Mouse (Mus musculus) stomach, postnatal 0 days (tissue): Measurements from ENCODE around the gene Polr3b. TPM values are rescaled to one million over a fixed set of nuclear protein-coding genes. Genes with fewer than 3 reads are reported as not detected.

ENCODE experiments used
- ATAC-seq: fragments of 200-750 bp; cut with Nextera tagmentation; 2 replicates; pipeline ENCODE4 v1.8.0; 2017; ENCODE audit not compliant: low FRiP score, low TSS enrichment
- DNase-seq: peaks from one replicate; pipeline ENCODE4 v3.0.0-alpha.2; 2016; ENCODE audit warnings: low spot score
- H3K27ac ChIP-seq: fragments of 300-500 bp; sonication (generic); replicated peaks from 2 replicates; pipeline ENCODE4 v1.5.1; 2014; ENCODE audit warnings: mild to moderate bottlenecking, control low read depth
- H3K27me3 ChIP-seq: fragments of 300-500 bp; sonication (generic); 2 replicates; pipeline ENCODE4 v1.6.1; 2014; ENCODE audit warnings: low read length; ENCODE audit not compliant: control insufficient read depth, insufficient read depth
- H3K36me3 ChIP-seq: fragments of 300-500 bp; sonication (generic); 2 replicates; pipeline ENCODE4 v1.6.1; 2014; ENCODE audit warnings: low read length, mixed read lengths; ENCODE audit not compliant: control insufficient read depth, insufficient read depth
- H3K4me1 ChIP-seq: fragments of 300-500 bp; sonication (generic); replicated peaks from 2 replicates; pipeline ENCODE4 v1.6.1; 2014; ENCODE audit warnings: antibody characterized with exemption; ENCODE audit not compliant: control insufficient read depth, insufficient read depth
- H3K4me2 ChIP-seq: fragments of 300-500 bp; sonication (generic); replicated peaks from 2 replicates; pipeline ENCODE4 v1.6.1; 2014; ENCODE audit warnings: low read depth, mild to moderate bottlenecking, control low read depth, moderate library complexity
- H3K4me3 ChIP-seq: fragments of 300-500 bp; sonication (generic); 2 replicates; pipeline ENCODE4 v1.5.1; 2014; ENCODE audit warnings: low read depth, low read length, control low read depth
- H3K9ac ChIP-seq: fragments of 300-500 bp; sonication (generic); 2 replicates; pipeline ENCODE4 v1.6.1; 2014; ENCODE audit warnings: mild to moderate bottlenecking, low read length, control low read depth, mixed read lengths
- H3K9me3 ChIP-seq: fragments of 300-500 bp; sonication (generic); 2 replicates; pipeline ENCODE4 v1.6.1; 2016; ENCODE audit warnings: low read length; ENCODE audit not compliant: control insufficient read depth
- CTCF ChIP-seq: IDR thresholded peaks from 2 replicates; pipeline ENCODE4 v1.5.1; 2016; ENCODE audit warnings: antibody characterized with exemption, low read depth, mild to moderate bottlenecking, moderate library complexity
- EP300 ChIP-seq: optimal IDR thresholded peaks from 2 replicates; pipeline ENCODE3; 2016; ENCODE audit warnings: antibody characterized with exemption
- WGBS: fragments of 180-500 bp; shearing (Covaris S2); extraction: QIAGEN DNeasy Blood & Tissue Kit; methylation state at CpG from one replicate; pipeline ENCODE4 v1.1.7; 2014; 5-methylcytosine and 5-hydroxymethylcytosine counted together
- polyA plus RNA-seq: library from polyadenylated mRNA; unstranded; fragments of >200 nt; fragmentation: Nextera tagmentation; extraction: Ambion mirVana; gene quantifications from 2 replicates; pipeline ENCODE4 v1.2.1, GENCODE M21; 2015

Polr3b gene
- polyA plus RNA-seq, 1 experiment from 2014 or later, result 4.9 TPM

DNA sequence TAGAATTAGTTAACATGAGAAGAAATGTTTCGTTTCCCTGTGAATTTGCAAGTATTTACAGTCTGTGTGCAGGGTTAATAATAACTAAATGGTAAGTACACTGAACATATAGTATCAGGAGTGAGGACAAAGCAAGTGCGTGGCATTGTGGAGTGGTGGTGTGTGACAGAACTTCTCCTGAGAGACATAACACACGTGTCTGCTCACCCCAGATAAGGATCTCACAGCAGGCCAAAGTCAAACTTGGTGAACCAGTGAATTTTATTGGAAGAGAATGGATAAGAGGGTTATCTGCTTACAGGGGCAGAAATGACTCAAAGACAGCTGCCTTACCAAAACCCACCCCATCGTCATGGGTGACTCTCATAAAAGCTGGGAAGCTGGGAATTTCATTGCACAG is 26.8 kb downstream of the Polr3b start:
- H3K9me3 ChIP-seq, result no peaks in the 10 kb centered on the region
- ATAC-seq, result no peak

DNA sequence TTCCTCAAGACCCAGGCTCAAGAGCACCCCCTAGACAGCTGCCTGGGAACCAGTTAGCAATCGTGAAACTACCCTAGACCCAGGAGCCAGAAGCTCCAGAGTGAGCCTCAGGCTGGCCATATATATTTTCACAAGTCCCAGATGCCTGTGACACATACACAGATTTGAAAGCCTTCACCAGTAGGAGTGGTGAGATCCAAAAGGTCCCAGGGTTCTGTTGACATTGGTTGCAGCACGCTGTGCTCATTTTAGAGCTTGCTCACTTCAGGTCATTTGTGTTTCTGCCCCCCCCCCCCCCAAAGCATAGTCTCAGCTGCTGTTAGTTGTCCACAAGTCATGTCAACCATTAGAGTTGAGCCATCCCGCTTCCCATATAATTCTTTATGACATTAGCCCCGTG is 31.9 kb downstream of the Polr3b start:
- TF ChIP-seq CTCF (no peak), EP300 (no peak)
- no peak for ATAC-seq
- Histone ChIP-seq H3K27ac (no peak overlapping the region), H3K27me3 (no peaks in the 10 kb centered on the region), H3K4me2 (no peak overlapping the region), H3K4me1 (no peaks in the 10 kb centered on the region), H3K9ac (no peak overlapping the region), H3K36me3 (peaks cover 4% of the 10 kb centered on the region; the same call in 1 of the 2 replicates), H3K4me3 (no peak overlapping the region), H3K9me3 (no peaks in the 10 kb centered on the region)
- no peak for DNase-seq
- WGBS, result 71% methylated on average over 4 of the region's 4 CpGs

More for the DNA sequence above, 26.8 kb downstream of the Polr3b start:
- no peaks in the 10 kb centered on the region for H3K27me3 ChIP-seq
- H3K4me3 ChIP-seq, result no peak overlapping the region
- H3K4me1 ChIP-seq, result no peaks in the 10 kb centered on the region
- TF ChIP-seq CTCF (no peak), EP300 (no peak)
- H3K4me2 ChIP-seq, result no peak overlapping the region
- WGBS, result 89% methylated on average over 4 of the region's 4 CpGs
- H3K36me3 ChIP-seq, result peaks cover 7% of the 10 kb centered on the region; the same call in 1 of the 2 replicates
- no peak overlapping the region for H3K9ac ChIP-seq
- no peak for DNase-seq
- H3K27ac ChIP-seq, result no peak overlapping the region

GRCm38 (mm10) chr10:84654731-84655130 is 32.6 kb downstream of the Polr3b start:
- no peak overlapping the region for H3K27ac ChIP-seq
- ATAC-seq (no peak), DNase-seq (no peak)
- no peak overlapping the region for H3K4me2 ChIP-seq
- no peak overlapping the region for H3K4me3 ChIP-seq
- no peaks in the 10 kb centered on the region for H3K27me3 ChIP-seq
- H3K4me1 ChIP-seq, result no peaks in the 10 kb centered on the region
- 78% methylated on average over 4 of the region's 4 CpGs for WGBS
- peaks cover 4% of the 10 kb centered on the region; the same call in 1 of the 2 replicates for H3K36me3 ChIP-seq
- no peak for TF ChIP-seq EP300
- no peak for TF ChIP-seq CTCF
- no peak overlapping the region for H3K9ac ChIP-seq
- no peaks in the 10 kb centered on the region for H3K9me3 ChIP-seq

DNA sequence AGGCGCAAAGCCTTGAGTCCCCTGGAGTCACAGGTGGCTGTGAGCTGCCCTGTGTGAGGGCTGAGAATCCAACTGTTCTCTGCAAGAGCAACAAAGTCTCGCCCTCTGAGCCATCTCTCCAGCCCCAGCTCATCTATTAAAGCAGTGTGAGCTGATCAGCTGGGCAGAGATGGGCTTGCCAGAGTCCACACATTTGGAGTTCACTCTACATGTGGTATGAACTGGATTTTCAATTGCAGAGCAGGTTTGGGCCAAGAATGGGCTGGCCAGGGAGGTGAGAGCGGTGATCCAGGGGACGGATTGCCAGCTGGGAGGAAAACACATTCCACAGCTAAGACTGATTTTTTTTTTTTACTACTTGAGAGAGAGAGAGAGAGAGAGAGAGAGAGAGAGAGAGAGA is 34.5 kb downstream of the Polr3b start:
- Histone ChIP-seq H3K9ac (no peak overlapping the region), H3K4me1 (no peaks in the 10 kb centered on the region), H3K36me3 (peaks cover 4% of the 10 kb centered on the region; the same call in 1 of the 2 replicates), H3K4me2 (no peak overlapping the region), H3K9me3 (no peaks in the 10 kb centered on the region), H3K27ac (no peak overlapping the region), H3K4me3 (no peak overlapping the region), H3K27me3 (no peaks in the 10 kb centered on the region)
- ATAC-seq, result no peak
- no peak for DNase-seq
- WGBS, result 76% methylated on average over 4 of the region's 4 CpGs
- no peak for TF ChIP-seq EP300
- no peak for TF ChIP-seq CTCF

DNA sequence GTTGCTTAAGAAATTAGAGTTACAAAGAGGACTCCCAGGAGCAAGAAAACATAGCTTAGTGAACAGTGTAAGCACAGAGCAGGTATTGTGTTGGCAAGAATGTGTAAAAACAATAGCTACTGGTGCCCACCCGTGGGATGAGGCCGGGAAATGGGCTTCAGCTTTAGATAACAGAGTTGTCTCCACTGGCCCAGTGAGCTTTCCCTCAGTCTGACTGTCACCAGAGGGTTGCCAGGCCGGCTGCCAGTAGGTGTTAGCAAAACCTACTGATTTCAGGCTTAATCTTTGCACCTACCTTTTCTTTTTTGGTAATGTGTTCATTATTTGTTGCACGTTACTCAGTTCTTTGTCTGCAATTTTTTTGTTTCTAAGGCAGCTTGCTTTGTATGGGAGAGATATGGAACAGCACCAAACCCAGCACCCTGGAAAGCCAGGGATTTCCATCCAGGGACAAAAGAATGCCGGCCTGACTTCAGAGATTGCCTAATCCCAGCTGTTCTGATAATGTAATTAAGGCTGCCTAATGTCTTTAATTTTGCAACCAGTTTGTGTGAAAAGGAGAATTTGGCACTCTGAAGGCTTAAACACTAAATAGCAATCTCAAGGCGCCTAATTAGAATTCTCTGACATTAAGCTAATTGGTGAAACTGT is 35.5 kb downstream of the Polr3b start:
- TF ChIP-seq EP300 (no peak), CTCF (no peak)
- Histone ChIP-seq H3K4me2 (no peak overlapping the region), H3K36me3 (peaks cover 4% of the 10 kb centered on the region; the same call in 1 of the 2 replicates), H3K9me3 (no peaks in the 10 kb centered on the region), H3K27ac (no peak overlapping the region), H3K9ac (no peak overlapping the region), H3K4me1 (no peaks in the 10 kb centered on the region), H3K27me3 (no peaks in the 10 kb centered on the region), H3K4me3 (no peak overlapping the region)
- 50% methylated on average over 6 of the region's 6 CpGs for WGBS
- ATAC-seq (no peak), DNase-seq (no peak)

DNA sequence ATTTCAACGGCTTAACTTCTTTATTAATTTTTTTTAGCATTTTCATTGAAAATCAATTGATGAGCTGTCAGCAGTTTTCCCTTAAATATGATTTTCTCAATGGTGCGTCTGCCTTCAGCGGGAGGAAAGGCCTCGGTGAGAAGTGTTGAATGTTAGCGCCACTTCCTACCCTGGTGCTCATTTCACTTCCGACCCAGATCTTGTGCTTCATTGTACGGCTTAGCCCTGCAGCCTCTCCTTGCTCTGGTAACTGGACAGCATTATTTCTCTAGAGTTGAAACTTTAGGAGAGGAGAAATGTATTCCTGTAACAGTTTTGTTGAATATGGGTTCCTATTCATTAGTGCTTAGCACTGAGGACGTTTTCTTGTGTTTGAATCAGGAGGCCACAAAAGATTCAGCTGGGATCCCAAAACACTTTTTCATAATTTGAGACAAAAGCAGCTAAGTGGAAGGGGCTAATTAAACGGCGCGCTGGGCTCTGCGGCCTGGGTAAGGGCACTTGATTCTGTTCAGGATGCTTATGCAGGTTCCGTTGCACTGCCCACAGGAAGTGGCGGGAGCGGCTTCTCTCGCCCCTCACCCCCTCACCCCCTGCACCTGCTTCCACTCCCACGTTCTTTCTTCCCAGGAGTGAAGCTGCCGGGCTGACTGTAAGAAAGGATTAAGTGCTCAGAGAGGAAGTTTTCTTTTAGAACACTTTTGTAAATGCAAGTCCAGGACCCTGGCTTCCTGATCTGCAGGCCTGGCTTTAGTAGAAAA is 36.2 kb downstream of the Polr3b start:
- TF ChIP-seq CTCF, result no peak
- no peak for TF ChIP-seq EP300
- 60% methylated on average over 18 of the region's 18 CpGs for whole genome bisulfite sequencing
- DNase-seq, result no peak

More for the DNA sequence above, 36.2 kb downstream of the Polr3b start:
- no peak for ATAC-seq
- no peak overlapping the region for H3K4me2 ChIP-seq
- no peak overlapping the region for H3K9ac ChIP-seq
- no peaks in the 10 kb centered on the region for H3K9me3 ChIP-seq
- no peaks in the 10 kb centered on the region for H3K27me3 ChIP-seq
- H3K4me1 ChIP-seq, result no peaks in the 10 kb centered on the region
- H3K27ac ChIP-seq, result no peak overlapping the region
- H3K36me3 ChIP-seq, result no peaks in the 10 kb centered on the region
- H3K4me3 ChIP-seq, result no peak overlapping the region
